Mouse (Mus musculus) layer of hippocampus, adult 9-11 months (tissue): ENCODE measurements at regions not wholly inside any gene's neighbourhood (a gene's known extent, or its start where the extent isn't known, plus 50 kb on each side); places are given as distances from the start of the nearest gene placed in this dataset.

Experiments used
- DNase-seq: peaks from one replicate; pipeline ENCODE4 v3.0.0; 2022

DNA sequence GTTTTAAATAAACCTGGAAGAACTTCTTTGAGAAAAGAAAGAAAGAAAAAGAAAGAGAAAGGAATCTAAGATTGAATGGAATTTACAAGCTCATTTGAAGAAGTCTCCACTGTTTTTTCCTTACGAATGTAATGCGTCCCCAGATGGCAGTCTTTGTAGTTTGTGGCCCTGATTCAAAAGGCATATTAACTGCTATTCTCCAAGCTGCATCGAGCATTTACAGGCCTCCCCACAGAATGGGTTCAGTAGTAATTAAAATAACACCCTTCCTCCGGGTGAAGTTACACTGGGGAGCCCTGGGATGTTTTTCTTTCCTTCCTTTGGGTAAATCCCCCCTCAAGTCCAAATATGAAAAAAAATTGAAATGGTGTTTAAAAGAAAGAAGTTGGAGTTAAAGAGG lies 211.2 kb upstream of the Ferd3l start:
- DNase-seq, result no peak

DNA sequence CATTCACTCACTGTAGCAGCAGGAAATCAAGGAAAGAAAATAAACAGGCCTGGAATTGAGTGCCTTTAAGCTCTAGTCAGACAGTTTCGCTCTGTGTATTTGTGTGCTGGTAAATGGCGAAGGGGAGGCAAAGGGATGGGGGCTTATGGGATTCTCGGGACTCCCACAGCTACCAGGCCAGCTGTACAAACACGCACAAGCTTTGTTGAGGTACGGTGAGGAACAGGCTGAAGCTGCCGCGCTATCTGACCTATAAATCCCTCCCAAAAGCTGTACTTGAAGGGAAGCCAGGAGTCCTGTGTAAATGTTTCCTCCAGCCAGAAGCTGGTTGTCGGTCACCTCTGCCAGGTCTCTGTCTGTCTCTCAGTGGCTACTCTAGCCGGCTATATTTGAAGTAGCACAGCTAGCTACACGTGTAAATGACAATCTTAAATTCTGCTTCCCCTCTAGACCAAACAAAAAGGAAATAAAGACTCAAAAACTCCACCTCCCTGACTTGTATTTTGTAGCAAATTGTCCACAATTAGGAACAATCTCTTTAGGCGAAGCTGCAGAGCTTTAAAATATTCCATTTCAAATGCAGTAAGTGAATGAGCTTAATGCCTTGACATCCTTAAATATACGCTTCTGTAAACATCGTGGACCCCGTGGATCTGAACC lies 210.5 kb upstream of the Ferd3l start:
- no peak for DNase-seq

DNA sequence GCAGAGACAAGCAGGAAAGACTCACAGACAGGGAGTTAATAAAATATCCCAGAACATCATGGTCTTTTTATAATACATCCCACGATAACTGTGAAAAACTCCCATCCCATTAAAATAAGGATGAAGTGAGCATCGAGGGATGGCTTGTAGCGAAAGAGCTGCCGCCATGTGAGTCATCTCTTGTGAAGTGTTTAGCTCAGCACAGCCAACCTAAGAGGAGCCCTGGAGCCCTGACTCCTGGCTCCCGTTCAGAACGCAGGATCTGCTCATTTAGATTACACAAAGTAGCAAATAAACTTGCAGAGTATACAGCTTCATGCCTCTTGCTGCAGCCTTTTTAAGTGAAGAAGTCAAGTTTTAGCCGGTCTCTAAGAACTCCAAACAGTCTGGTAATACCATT lies 209.2 kb upstream of the Ferd3l start:
- DNase-seq, result no peak

DNA sequence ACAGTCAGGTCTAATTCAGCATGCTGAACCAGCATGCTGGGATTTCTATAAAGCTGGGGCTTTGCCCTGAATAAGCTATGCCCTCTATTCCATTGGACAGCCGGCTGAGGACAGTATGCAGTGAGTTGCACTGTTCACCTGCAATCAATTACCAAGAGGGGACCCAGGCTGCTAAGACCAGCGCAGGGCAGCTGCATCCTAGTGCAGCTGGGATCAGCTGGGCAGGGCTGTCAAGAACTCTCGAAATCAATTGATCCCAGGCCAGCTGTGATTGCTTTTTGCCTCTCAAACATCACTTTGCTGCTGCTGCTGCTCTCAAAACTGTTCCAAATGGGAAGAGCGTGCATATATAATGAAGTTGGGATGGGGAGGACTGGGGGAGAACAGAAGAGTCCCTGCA lies 196.3 kb upstream of the Ferd3l start:
- DNase-seq, result no peak

DNA sequence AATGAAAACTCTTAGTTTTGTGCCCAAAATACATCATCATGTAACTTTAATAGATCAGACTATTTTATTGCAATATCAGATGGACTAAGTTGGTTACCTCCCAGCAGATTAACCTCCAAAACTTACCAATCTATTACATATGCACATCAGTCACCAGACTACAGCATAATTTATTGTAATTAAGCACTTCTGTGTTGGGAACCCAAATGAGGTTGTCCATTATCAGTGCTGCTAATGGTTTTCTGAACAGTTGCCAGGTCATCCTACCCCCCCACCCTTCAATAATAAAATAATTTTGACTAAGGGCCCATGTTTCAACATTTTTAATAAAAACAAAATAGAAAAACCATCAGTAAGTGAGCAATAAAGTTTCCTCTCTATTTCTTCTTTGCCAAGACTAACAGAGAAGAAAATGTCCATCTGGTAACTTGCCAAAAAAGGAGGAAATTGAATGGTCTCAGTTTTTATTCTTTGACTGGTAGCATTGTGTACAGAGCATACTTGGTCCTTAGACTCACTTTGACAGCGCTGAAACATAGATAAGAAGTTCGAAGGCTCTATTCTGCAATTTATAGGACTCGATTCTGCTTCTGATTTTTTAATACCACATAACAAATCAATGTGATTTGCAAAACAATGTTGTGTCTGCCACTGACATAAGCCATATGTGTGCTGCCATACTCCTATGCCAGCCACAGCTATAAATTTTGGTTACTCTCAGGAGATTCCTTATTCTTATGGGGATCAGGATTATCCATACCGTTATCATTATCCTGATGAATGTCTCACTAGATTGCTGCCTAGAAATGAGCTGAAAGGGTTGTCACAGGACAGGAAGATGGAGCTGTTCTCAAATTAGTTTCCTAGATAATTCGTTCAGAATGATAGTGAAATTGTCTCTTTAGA lies 152.4 kb upstream of the Ferd3l start:
- DNase-seq, result no peak

DNA sequence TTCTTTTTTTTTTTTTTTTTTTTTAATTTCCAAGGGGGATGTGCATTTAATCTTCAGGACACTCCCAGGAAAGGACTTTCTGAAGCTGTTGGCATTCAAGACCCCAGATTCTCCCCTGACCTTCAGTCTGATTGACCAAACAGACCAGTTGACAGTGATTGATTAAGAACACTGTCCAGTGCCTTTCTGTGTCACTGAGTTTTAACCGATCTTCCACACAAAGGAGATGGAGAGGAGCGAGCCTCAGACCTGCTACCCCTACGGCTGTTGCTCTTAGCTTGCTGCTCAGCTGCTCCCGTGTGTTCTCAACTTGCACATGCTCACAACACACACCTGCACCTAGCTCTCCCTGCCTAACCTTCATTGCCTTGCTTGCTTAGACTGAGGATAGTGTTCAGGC lies 149.7 kb upstream of the Ferd3l start:
- no peak for DNase-seq

DNA sequence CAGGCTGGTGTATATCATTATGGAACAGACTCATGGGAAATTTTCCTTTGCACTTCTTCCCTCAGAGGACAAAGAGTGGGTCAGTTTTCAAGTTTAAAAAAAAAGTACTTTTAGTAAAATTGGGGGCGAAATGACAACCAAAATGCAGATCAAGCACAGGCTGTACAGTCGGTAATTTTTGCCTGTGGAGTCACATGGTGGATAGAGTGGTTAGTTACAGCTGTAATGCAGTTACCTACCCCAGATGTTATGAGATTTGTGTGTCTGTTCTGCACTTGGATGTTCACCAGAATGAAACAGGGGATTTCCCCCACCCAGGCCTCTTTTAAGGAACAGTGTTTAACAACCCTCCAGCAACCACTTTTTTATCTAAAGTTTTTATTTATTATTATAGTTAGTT lies 148.3 kb upstream of the Ferd3l start:
- DNase-seq, result no peak

DNA sequence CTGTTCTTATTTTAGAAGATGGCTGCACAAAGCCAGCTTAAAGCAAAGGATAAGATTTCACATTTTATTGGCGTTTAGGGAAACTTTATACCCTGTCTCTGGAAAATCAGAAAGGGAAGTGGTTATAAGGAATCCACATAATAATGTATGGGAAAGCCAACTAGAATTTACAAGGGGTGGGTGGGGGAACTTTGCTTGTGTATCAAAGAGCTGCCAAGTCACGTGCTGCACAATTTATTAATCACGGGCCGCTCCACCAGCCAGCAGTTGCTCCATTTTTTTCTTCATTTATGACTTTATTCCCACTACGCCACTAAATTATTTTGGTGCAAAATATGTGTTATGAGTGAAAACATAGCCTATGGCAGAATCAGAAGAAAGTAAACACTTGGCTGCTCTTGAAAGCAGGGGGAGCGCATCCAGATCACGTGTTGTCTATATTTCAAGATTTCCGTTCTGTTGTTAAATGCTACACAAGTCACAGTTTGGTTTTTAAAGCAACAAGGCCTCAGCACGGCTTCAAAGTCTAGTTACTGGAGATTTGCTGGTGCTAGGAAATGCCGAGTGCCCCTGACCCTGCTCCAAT lies 123.9 kb upstream of the Ferd3l start:
- DNase-seq, result no peak

DNA sequence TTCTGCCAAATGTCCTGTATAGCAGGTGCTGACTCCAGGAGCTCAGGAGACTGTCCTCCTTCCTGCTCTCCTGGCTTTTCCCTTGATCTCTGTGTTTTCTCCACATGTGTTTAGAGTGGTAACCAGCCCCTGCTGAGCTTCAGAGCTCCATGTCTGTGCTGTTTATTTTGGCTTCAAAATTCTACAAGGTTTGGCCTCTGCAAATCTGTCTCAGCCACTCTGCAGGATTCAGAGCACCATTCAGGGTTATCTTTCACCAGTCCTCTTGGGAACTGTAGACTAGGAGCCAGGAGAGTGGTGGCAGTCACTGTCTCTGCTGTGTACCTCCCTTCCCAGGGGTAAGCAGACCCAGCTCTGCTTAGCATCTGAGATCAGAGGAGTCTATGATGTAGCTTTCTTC lies 102.7 kb upstream of the Ferd3l start:
- DNase-seq, result no peak

DNA sequence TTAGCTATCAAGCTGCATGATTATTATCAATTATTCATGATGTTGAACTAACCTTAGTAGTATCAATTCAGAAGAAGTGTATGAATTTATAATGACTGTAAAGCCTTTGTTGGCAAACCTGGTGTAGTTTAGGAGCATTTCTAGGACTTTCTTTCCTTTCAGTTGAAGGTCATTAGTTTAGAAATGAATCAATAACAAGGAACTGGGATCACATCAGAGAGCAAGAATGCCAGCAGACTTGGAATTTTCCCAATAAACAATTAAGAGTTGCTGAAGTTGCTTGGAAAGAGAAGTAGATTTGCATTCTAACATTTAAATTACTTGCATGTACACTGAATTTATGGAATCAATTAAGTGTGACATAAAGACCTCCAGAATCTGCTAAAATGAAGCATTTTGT lies 79.1 kb upstream of the Ferd3l start:
- DNase-seq, result no peak

DNA sequence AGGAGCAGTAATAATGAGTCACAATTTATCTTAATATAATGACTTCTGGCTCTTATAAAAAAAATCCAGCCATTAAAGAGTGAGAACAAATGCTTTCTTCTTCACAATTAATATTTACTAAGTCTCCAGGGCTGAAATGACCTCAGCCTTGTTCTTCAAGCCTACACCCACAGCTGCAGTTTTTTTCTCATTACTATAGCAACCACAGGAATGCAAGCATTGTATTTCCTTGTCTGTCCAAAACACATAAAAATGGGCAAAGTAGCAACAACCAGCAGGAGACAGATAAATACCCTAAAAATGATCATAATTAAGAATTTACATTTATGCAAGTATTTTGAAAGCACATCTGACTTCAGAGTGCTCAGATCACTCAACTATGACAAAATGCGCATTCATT lies 76.5 kb upstream of the Ferd3l start:
- DNase-seq, result no peak
